Mouse (Mus musculus) left cerebral cortex, adult 2 months (tissue): ENCODE measurements around the gene Ugt1a8. TPM values are rescaled to one million over a fixed set of nuclear protein-coding genes. Genes with fewer than 3 reads are reported as not detected.
"Not testable (repeated sequence)": the region's sequence is repeated elsewhere in the genome, so short reads cannot be mapped to it uniquely, and the experiment has no call there.

Source experiments
- DNase-seq, 2 experiments: peaks; one replicate each; pipeline ENCODE4 v3.0.0; 2021 to 2022; ENCODE audit warnings: low spot score in 2 of 2, mixed read lengths in 1 of 2; ENCODE audit errors: extremely low spot score in 1 of 2
- H3K27ac ChIP-seq: fragments of 200-600 bp; 2 replicates; pipeline ENCODE4 v1.8.1; 2022
- H3K4me3 ChIP-seq: fragments of 200-600 bp; 2 replicates; pipeline ENCODE4 v1.8.1; 2022
- CTCF ChIP-seq: fragments of 200-600 bp; IDR thresholded peaks from 2 replicates; pipeline ENCODE4 v1.8.1; 2022; ENCODE audit warnings: antibody characterized with exemption, mild to moderate bottlenecking, moderate library complexity
- intact Hi-C: fragments of 180-260 bp; cut with DNase I; formaldehyde crosslinking; loops from one replicate; pipeline ENCODE4 v1.15.1; 2025
- total RNA-seq, 2 experiments: library from RNA; stranded (reverse); gene quantifications; 2 replicates each; pipeline ENCODE4 v1.2.3; 2021

Gene Ugt1a8
- total RNA-seq, 2 experiments from 2014 or later: not detected

DNA sequence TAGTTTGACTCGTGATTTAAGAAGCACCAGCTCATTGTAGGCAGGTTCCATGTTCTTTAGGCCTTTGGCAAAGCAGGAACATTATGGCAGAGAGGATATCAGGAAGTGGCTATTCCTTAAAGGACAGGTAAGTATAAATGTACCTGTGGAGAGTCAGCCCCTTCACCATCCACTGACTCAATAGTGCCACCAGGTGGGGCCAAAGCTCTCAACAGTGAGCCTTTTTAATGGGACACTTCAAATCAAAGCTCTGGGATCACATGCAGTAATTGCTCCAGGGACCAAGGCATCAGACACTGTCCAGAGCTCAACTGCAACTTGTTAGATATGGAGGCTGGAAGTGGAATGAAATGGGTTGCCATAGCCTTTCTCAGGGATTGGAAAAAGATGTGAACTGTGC lies 33.9 kb downstream of the Ugt1a8 start:
- H3K27ac ChIP-seq, H3K4me3 ChIP-seq, DNase-seq, intact Hi-C loops: not testable (repeated sequence)
- TF ChIP-seq CTCF: peak; percentile 20

DNA sequence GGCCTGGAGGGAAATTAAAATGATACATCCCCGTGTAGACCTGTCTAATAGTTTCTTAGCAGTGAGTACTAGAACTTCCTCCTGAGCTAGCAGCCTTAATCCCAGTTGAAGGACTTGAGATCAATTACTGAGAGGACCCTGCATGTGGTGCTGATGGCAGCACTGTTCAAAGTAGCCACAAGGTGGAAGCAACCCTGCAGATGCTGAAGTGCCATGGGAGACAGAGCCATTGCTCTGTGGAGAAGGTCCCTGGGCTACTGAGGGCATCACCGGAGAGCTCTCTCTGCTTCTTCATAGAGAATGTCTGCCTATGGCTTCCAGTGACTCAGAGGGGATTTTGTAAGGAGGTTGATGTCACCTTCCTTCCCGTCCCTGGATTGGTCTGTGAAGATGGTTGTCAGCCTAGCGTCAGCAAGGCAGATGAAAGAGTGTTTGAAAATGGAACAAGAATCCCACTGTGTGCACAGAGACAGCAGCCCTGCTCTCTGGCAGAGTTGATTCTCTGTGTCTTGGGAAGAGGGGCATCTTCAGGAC lies 38.3 kb downstream of the Ugt1a8 start:
- DNase-seq, H3K27ac ChIP-seq, intact Hi-C loops, H3K4me3 ChIP-seq: not testable (repeated sequence)
- TF ChIP-seq CTCF: peak; percentile 11

GRCm38 (mm10) chr1:88129091-88129490 lies 41.5 kb downstream of the Ugt1a8 start:
- DNase-seq, intact Hi-C loops, H3K4me3 ChIP-seq, H3K27ac ChIP-seq: not testable (repeated sequence)

GRCm38 (mm10) chr1:88130223-88130622 lies 42.6 kb downstream of the Ugt1a8 start:
- DNase-seq, intact Hi-C loops, H3K4me3 ChIP-seq, H3K27ac ChIP-seq: not testable (repeated sequence)

GRCm38 (mm10) chr1:88133908-88134456 lies 46.4 kb downstream of the Ugt1a8 start:
- TF ChIP-seq CTCF: no peak
- Histone ChIP-seq H3K27ac (no peak overlapping the region), H3K4me3 (no peak overlapping the region)
- no peak for DNase-seq
- intact Hi-C loops: no loop called here

DNA sequence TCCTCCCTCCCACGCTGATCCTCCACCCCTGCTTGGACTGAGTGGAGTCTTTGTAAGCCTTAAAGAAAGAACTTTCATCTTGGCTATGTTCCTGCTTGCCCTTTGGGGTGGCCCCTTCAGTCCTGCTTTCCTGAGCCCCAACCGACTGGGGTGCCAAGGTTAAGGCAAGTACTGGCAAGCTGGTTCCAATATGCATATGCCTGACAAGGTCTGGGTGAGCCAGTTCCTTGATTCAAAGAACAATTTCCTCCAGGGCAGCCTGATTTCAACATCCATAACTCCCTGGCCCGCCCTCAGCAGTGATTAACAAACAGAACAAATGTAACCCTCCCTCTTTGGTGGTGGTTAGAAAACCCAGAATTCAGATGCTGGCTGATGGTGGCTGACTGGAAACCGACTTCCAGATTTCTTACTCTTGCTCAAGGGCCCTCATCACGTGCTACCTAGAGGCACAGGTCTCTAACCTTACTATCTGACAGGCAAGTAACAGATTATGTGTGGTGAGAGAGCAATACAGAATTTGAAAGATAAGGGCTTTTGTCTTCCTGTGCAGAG lies 46.9 kb downstream of the Ugt1a8 start, which contains the start of gene Ugt1a6a:
Gene Ugt1a6a (plus strand): TSS at position 353 of the 555 bp plus-strand sequence.
- H3K27ac ChIP-seq, intact Hi-C loops, DNase-seq, H3K4me3 ChIP-seq: not testable (repeated sequence)

- intact Hi-C loops: not testable (repeated sequence)
Measured at GRCm38 (mm10) chr1:88135229-88135904, 47.8 kb downstream of the Ugt1a8 start.

GRCm38 (mm10) chr1:88136646-88137045 lies 49.0 kb downstream of the Ugt1a8 start:
- no peak for DNase-seq
- intact Hi-C loops: no loop called here
- no peak overlapping the region for H3K27ac ChIP-seq
- TF ChIP-seq CTCF: no peak
- no peak overlapping the region for H3K4me3 ChIP-seq

More at GRCm38 (mm10) chr1:88135229-88135904, 47.8 kb downstream of the Ugt1a8 start:
- not testable (repeated sequence) for H3K4me3 ChIP-seq, DNase-seq, H3K27ac ChIP-seq

DNA sequence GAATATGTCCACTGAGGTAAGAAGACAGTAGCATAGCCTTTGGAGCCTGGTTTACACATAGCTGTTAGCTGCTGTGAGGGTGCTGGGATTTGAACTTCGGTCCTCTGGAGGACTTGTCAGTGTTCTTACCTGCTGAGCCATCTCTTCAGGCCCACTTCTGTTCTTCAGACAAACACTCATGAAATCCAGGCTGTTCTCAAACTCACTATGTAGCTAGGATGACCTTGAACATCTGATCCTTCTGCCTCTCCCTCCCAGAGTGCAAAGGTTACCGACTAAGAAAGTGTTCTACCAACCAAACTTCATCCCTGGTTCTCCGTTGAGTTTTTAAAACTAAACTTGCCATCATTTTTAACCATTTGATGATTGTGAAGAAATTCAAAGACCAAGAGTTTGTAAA lies 49.7 kb downstream of the Ugt1a8 start:
- Histone ChIP-seq H3K27ac (no peak overlapping the region), H3K4me3 (no peak overlapping the region)
- intact Hi-C loops: no loop called here
- no peak for DNase-seq
- TF ChIP-seq CTCF: no peak

DNA sequence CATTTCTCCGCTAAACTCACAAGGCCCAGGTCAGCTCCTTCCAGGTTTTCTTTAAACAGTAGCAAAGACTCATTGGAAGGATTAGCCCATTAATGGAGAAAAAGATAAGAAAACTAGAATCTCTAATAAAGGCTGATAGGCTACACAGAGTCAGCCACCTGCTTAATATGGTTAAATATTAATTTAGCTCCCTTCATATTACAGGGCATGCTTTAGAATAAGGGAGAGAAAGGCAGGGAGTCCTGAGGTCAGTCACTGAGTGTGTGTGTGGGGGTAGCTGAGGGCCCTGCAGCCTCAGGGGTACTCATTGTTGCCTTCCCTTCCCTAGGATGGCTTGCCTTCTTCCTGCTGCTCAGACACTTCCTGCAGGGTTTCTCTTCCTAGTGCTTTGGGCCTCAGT lies 50.5 kb downstream of the Ugt1a8 start:
- no peak overlapping the region for H3K27ac ChIP-seq
- TF ChIP-seq CTCF: no peak
- DNase-seq: no peak
- H3K4me3 ChIP-seq: no peak overlapping the region
- intact Hi-C loops: no loop called here

GRCm38 (mm10) chr1:88140492-88140891 lies 52.9 kb downstream of the Ugt1a8 start:
- intact Hi-C loops, H3K4me3 ChIP-seq, DNase-seq, H3K27ac ChIP-seq: not testable (repeated sequence)

GRCm38 (mm10) chr1:88143966-88144675 lies 56.5 kb downstream of the Ugt1a8 start:
- H3K4me3 ChIP-seq, H3K27ac ChIP-seq, intact Hi-C loops: not testable (repeated sequence)
- peak; percentile 12 to 24 for DNase-seq
- TF ChIP-seq CTCF: peak; percentile 27
